Mouse (Mus musculus) R1 (cell line): Measurements from ENCODE around the gene Gm9857.

Experiments
- DNase-seq: peaks from one replicate; pipeline ENCODE4 v3.0.0-alpha.2; 2018; ENCODE audit warnings: low read depth, low spot score

The Gm9857 gene

GRCm38 (mm10) chr3:108940001-108940633, at the start of gene Gm9857:
Gm9857 (minus strand) TSS chr3:108940445.
- peak; percentile 34 for DNase-seq

DNA sequence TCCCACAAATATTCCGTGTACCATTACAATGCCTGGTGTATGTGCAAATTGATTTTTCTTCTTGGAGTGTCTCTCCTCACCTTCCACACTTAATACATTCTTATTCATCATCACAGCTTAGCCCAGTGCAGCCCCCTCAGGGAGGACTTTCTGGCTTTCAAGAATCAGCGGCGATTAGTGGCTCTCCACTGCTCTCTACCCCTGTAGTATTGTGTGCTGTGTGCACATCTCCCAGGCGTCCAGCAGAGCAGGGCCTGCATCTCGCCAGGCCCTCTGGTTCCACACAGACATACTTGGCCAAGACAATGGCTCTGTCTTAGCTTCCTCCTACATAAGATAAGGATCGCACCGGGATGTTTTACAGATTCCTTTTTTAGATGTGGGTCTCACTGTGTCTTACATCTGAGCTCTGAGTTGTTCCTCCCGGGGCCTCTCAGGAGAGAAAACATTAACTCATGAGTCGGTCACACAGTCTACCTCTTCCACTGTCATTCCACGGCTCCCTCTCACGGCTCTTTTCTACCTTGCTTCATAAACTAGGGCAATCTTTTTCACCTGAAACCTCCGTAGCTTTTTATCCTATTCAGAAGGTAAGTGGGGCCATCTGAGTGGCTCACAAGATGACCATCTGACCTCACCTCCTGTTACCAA, 46.9 kb upstream of the Gm9857 start:
- DNase-seq = no peak

DNA sequence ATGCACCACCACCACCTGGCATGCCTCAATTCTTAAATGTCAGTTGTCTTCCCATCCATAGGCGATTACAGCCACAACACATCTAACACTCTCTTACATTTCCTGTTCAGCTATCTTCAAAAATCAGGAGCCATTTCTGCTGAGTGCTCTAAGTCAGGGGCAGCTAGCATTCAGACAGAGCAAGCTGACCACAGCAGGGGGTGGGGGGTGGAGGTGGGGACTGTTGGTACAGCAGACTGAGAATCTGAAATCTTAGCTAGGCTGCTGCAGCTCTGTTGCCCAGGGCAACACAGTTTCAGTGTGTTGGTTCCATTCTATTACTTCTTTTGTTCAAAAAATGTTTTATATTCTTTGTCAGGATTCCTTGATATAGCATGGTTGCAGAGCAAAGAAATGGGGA, 46.3 kb upstream of the Gm9857 start:
- no peak for DNase-seq

GRCm38 (mm10) chr3:108983989-108984388, 43.7 kb upstream of the Gm9857 start:
- no peak for DNase-seq

DNA sequence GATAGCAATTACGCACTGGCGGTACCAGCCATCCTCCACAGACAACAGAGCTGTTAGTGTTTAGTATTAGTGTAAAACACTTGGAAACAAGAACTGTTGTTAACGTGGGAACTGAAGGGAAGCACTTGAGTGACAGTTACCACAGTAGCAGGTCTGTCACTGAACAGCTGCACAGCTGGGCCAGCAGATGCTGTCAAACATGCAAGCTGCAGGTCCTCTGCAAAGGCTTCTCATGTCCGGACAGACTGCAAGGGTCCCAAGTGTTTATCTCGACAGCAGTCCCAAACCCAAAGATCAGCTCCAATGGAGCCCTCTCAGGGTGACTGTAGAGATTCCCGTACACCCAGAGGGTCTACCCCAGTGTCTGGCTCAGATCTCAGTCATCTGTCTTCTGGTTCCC, 41.7 kb upstream of the Gm9857 start:
- no peak for DNase-seq

- DNase-seq = peak; percentile 84
These were observed 37.2 kb upstream of the Gm9857 start for GRCm38 (mm10) chr3:108977340-108978030.

- peak; percentile 30 for DNase-seq
These were observed 34.8 kb upstream of the Gm9857 start for GRCm38 (mm10) chr3:108974920-108975485.

- no peak for DNase-seq
These were observed 33.9 kb upstream of the Gm9857 start for GRCm38 (mm10) chr3:108973980-108974660.

GRCm38 (mm10) chr3:108966051-108966450, 25.8 kb upstream of the Gm9857 start:
- DNase-seq = no peak

- DNase-seq = peak; percentile 82
These were observed 24.3 kb upstream of the Gm9857 start for GRCm38 (mm10) chr3:108964361-108965044.

DNA sequence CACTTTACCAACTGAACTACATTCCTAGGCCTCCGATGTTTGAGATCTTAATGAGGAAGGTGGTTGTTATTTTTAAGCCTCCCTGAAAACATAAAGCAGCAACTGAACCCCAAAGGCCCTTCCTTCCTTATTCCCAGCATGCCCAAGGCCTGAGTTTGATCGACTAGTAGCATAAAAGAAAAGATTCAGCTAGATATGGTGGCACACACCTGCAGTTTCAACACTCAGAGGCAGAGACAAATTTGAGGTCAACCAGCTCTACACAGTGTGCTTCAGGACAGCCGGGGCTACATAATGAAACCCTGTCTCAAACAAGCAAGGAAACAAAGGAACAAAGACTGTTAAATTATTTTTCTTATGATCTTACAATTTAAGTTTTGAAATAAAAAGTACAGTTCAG, 23.5 kb upstream of the Gm9857 start:
- no peak for DNase-seq

GRCm38 (mm10) chr3:108963278-108963677, 23.0 kb upstream of the Gm9857 start:
- no peak for DNase-seq

- DNase-seq = no peak
These were observed 21.4 kb upstream of the Gm9857 start for GRCm38 (mm10) chr3:108961655-108962054.

DNA sequence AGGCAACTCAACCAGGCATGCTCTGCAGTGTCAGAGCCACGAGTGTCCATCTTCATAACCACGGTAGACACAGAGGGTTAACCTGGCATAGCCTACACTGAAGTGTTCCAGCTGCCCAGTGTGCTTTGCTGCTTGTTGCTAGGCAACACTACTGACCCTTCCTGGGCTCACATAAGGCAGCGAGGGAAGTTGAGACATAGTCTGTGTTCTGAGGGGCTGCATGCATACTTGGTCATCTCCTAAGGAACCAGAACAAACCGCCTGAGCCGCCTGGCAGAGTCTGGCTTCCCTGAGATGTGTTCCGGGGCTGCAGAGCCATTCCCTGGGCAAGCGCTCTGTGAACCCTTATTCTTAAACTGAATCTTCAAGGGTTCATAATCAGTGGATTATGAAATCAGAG, 21.0 kb upstream of the Gm9857 start:
- no peak for DNase-seq

DNA sequence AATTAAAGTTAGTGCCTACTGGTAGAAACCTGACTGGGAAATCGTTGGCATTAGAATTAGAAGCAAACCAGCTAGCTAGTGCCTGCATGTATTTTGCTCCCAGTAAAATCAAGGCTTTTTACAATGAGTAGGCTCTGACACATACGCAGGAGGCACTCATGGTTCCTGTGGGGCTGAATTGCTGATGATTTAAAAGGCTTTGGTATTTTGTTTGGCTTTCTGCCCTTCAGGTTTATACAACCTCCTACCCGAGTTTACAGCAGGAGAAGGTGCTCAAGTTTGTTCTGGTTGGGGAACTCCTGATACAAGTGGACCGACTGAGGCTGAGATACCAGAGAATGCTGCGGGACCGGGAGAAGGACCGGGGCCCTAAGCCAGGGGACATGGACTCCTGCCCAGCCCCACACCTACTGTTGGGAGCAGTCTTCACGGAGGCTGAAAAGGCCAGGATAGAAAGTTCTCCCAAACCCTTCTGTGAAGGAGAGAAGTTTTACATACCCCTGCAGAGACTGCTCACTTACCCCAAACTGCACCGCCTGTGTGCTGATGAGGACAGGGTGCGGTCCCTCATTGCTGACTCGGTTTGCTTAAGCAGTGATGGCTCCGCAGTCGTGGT, 19.5 kb upstream of the Gm9857 start:
- no peak for DNase-seq

DNA sequence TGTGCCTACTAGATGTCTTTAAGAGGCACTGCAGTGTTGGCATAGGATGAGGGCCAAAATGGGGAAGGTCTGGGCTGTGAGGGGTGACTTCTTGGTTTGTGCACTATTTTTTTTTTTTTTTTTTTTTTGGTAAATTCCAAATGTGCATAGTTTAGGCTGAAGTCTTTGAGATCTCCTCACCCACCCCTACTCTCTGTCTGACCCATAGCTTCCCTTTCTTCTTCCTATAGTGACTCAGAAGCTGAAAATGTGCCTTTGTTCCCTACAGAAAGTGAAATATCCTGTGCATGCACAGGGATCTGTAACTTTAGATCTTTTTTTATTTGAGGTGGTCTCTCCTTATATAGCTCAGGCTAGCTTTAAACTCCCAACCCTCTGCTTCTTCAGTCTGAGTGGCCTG, 17.7 kb upstream of the Gm9857 start:
- no peak for DNase-seq

- no peak for DNase-seq
These were observed 751 bp upstream of the Gm9857 start for GRCm38 (mm10) chr3:108940996-108941395.

GRCm38 (mm10) chr3:108939573-108939972, 672 bp downstream of the Gm9857 start, which contains the start of gene Henmt1:
Henmt1 (plus strand) TSS chr3:108939873.
- DNase-seq = no peak

GRCm38 (mm10) chr3:108938691-108939090, 1.6 kb downstream of the Gm9857 start:
- no peak for DNase-seq

GRCm38 (mm10) chr3:108933557-108933956, 6.7 kb downstream of the Gm9857 start:
- DNase-seq = no peak

DNA sequence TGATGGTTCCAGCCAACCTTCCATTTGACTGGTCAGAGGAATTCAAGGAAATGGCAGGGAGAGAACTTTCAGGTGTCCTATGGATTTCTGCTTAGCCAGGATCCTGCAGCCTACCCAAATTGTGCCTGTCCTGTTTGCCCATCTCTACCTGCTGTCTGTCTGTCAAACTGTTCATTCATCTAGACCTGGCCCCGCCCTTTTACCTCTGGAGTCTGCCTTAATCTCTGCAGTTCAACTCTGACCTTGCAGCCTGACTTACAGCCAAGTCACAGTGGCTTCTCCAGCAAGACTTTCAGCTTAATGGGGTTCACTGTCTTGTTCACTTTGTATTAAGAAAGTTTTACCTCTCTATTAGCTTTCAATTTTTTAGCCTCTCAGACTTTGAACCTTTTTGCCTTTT, 13.9 kb downstream of the Gm9857 start:
- DNase-seq = no peak
